Mouse (Mus musculus): ENCODE data around the gene Sbno1.
"Not testable (repeated sequence)": the region's sequence is repeated elsewhere in the genome, so short reads cannot be mapped to it uniquely, and the experiment has no call there.

The Sbno1 gene

DNA sequence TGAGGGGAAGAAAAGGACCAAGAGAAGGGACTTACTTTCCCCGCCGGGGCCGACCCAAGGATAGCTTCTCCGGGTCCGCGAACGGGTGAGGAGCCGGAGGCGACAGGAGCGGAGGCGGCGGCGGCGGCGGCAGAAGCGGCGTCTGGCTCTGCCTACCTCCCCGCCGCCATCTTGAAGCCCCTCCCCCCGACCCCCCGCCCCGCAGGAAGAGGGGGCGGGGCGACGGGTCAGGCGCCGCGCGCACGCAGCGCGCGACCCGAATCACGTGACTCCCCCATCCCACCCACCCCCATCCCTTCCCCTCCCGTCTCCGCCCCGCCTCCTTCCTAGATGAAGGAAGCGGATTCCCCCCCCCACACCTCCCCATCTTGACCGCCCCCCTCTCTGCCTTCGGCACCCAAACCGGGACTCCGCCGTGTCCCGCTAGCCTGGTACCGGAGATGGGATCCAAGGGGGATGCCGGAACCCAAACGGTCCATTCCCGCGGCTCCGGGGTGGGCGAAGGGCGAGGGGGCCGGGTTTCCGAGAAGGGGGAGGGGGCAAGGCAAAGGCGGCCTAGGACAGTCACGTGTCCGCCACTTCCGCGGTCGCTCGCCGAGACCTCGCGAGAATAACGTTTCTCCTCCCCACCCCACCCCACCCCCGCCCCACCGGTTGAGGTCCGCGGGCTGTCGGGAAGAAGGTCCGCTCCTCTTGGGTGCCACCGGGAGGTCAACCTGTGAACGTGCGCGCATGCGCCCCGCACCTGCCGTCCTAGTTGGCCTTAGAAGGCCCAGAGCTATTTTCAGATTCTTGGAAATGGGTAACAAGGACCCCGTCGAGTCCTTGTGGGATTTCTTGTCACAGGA lies at the start of gene Sbno1:
Gene Sbno1 (minus strand): TSS at position 590 of the 848 bp plus-strand sequence.
- peak; percentile 90 for DNase-seq (ENCODE audit: low read depth)

DNA sequence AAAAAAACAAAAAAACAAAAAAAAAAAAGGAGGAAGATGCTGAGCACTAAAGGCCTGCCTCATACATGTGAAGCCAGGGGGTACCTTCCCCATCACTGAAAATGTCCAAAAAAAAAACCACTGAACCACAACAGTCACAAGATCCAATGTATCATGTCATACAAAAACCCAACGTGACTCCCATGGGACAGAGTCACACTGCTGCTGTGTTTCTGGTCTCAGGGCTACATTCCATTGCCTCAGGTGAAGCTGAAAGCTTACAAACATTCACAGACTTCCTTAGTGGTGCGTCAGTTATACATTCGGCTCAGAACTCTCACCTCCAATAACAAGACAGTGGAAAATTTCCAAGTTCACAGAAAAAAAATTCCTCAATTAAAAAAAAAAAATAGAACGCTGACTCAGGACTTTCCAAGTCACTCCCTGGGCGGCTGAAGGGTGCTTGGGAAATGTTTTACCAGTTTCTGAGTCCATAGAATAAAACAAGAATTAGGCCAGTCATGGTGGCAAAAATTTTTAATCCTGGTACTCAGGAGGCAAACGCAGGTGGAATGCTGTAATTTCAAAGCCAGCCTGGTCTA lies 44.9 kb upstream of the Sbno1 start:
- DNase-seq (ENCODE audit: low read depth): no peak

- no peak for DNase-seq (ENCODE audit: low read depth)
Observed at GRCm38 (mm10) chr5:124469486-124469885, 43.7 kb upstream of the Sbno1 start.

DNA sequence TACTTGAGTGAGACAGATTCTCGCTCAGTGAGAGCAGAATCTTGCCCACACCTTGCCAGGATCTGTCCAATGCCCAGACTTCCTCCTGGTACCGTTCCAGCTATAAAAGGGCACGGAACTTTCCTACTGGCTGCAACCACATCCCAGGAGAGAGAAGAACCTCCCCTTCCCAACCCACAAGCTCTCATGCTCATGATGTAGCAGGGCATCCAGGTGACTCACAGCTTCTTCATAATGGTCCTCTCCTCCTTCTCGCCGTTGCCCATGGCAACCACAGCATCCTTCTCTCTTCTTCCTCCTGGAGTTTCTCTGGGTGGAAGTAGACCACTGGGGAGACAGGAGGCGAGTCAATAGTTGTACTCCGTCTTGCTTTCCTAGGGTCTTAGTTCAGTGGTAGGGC lies 42.6 kb upstream of the Sbno1 start:
- no peak for DNase-seq (ENCODE audit: low read depth)

DNA sequence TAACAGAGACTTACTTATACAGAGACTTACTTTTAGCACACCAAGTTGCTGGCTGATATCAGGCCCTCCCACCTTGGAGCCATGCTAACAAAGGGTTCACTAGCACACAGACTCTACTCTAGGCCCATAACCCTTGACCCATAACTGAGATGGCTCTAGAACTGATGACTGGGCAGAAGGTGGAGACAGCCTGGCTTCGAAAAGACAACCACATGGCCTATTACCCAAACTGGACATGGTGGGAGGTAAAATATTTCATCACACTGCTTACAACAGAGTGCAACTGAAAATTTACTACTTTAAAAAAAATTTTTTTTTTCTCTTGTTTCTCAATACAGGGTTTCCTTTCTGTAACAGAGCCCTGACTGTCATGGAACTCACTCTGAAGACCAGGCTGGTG lies 42.0 kb upstream of the Sbno1 start:
- DNase-seq (ENCODE audit: low read depth): no peak

DNA sequence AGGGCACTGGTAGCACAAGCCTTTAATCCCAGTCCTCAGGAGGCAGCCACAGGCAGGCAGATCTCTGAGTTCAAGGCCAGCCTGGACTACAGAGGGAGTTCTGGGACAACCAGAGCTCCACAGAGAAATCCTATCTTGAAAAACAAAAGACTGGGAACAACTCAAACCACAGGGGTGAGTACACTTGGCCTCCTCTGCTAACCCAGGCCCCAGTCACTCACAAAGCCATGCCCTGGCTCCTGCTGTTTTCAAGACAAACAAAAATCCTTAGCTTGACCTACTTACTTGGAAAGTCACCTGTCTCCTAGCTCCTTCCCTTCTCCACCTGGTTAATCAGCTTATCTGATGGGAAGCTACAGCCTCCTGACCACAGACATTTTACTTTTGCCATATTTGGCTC lies 39.1 kb upstream of the Sbno1 start:
- no peak for DNase-seq (ENCODE audit: low read depth)

DNA sequence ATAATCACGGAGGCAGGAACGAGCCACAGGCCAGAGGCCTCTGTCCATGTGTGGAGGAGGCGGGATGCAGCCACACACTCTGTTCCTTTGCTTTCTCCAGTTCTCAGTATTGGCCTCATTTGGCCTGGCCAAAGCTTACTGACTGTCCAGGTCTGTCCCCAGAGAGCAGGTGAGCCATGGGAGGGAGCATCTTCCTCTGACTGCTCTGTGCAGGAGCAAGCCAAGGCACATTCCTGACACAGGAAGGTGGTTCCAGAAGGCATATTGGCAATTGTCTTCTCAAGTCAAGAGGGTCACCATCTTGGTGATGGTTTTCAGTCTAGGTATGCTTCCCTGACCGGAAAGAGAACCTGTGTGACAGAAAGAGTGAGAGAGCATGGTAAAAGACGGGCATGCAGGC lies 37.7 kb upstream of the Sbno1 start:
- no peak for DNase-seq (ENCODE audit: low read depth)

- no peak for DNase-seq (ENCODE audit: low read depth)
Observed at GRCm38 (mm10) chr5:124462297-124463025, 36.7 kb upstream of the Sbno1 start.

DNA sequence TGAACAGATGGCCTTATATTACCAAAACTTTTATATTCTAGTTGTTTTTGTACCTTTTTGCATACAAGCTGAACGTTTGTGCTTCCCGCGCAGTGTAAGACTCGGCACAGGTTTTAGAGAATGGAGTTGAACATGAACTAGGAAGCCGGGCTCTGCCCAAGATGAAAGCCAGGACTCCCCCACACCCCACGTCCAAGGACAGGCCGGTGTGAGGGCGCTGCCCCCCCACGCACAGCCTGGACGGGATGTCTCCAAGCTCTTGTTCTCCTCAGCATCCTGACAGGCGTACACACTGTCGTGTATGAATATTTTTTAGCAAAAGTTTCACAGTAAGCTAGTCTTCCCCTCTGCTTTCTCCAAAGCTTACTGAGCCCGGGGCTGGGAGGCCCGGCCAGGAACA lies 35.1 kb upstream of the Sbno1 start:
- DNase-seq (ENCODE audit: low read depth): not testable (repeated sequence)

DNA sequence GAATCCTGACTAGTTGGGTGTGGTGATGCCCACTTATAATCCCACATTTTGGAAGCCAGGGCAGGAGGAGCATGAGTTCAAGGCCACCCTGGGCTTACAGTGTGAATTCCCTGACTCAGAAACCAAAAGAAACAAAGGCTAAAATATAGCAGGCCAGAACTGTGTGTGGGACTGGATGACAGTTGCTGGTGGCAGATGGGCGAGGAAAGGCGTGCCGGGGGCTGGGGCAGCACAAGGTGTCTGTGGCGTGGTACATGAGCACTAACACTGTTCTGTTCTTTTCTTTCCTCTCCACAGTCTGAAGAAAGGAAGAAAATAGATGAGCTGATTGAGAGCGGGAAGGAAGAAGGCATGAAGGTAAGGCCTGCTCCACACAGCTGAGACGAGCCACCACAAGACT lies 31.0 kb upstream of the Sbno1 start:
- DNase-seq (ENCODE audit: low read depth): no peak

- DNase-seq (ENCODE audit: low read depth): no peak
Observed at GRCm38 (mm10) chr5:124454082-124454419, 28.2 kb upstream of the Sbno1 start.

DNA sequence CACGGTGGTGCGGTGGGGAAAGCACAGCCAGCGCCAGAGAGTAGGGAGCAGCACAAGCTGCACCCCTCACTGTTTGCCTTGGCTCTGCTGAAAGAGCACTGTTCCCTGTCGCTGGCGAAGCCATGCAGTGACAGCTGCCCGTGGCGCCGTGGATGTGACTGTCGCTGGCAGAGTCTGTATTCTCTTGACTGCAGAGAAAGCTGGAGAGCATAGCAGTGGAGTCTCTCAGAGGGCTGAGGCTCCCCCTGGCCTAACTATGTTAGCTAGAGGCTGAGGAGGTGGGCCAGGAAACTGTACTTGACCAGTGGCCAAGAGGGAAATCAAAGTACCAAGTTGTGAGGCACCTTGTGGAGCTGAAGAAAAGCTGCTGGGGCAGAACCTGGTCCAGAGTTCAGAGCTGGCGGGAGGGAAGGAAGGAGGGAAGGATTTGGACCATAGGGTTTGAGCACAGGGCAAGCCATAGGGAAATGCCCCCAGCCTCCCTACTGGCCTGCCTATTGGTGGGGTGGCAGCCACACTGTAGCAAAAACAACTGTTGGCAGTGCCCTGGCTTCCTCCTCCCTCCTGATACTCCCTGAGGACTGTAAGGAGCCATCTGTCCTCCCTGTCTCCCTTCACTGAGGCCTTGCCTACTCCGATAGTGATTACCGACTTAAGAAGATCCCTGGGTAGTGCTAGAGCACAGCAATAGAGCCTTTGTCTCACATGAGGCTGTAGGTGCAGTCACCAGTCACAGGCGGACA lies 27.7 kb upstream of the Sbno1 start:
- no peak for DNase-seq (ENCODE audit: low read depth)

DNA sequence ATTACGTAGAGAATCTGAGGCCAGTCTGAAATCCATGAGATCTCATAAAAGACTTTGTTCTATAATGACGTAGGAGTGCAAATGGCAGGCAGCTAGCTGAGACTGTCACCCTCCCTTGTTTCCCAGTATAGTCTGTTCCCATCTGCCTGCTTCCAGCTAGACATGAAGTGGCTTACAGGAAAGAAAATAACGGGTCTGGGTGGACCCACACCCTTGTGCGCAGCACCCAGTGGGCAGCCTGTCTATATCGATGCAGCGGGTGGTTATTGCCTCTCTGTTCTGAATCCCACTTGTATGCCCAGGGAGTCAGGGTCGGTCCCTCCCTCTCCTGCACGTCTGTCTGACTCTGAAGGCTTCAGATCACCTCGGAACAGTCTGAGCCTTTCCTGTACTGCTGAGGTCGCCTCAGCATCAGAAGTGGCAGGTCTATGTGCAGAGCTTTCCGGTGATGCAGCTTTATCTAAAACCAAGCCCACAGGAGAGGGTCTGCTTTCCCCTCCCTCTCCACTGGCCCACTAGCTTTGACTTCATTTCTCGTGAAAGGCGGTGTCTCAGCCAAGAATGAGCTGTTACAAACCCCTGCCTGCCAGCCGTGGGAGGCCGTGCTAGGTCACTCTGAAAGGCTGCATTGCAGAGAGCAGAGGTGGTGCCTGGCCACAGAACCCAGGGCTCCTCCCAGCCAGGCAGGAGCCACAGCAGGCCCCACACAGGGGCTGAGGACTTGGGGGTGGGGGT lies 26.9 kb upstream of the Sbno1 start:
- no peak for DNase-seq (ENCODE audit: low read depth)

- no peak for DNase-seq (ENCODE audit: low read depth)
Observed at GRCm38 (mm10) chr5:124450641-124451340, 25.0 kb upstream of the Sbno1 start.

- no peak for DNase-seq (ENCODE audit: low read depth)
Observed at GRCm38 (mm10) chr5:124450051-124450450, 24.2 kb upstream of the Sbno1 start.

DNA sequence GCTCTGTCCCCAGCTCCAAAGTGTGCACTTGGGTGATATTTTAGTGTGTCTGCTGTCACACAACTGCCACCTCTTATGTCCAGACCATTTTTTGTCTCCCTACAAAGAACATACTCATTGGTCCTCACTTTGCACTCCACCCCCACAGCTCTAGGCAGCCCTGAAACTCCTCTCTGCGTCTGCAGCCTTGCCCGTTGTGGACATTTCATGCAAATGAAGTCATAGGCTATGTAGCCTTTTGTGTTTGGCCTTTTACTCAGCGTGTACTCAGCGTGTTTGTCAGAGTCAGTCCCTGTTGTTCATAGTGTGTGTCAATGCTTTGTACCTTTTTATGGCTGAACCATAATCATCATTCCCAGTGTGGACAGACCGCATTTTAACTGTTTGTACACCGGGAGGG lies 23.7 kb upstream of the Sbno1 start:
- DNase-seq (ENCODE audit: low read depth): no peak

DNA sequence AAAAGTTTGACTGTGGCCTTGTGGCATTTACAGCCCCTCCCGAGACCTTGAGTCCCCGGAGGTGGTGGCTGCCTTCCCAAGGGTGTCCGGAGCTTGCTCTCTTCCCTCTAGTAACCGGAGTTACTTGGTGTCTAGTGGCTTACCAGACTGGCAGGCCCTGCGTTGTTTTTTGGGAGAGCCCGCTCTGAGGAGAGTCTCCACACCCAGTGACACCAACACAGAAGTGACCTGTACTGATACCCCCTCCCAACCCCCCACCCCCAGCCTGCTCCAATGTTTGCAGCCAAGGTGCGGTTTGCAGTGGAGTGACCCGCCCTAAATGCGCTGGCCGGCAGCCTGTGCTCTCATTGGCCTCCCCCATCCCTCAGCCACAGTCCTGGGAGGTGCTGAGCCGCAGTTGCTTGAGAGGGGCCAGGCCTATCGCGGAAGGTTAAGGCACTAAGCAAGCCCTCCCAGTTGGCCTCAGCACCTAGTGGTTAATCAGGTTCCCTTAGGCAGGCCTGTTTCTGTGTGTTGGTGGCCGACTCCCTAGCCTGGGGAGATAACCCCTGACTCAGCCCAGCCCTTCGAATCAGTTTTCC lies 20.6 kb upstream of the Sbno1 start:
- peak; percentile 81 for DNase-seq (ENCODE audit: low read depth)

GRCm38 (mm10) chr5:124445621-124446293 lies 20.0 kb upstream of the Sbno1 start:
- DNase-seq (ENCODE audit: low read depth): no peak

DNA sequence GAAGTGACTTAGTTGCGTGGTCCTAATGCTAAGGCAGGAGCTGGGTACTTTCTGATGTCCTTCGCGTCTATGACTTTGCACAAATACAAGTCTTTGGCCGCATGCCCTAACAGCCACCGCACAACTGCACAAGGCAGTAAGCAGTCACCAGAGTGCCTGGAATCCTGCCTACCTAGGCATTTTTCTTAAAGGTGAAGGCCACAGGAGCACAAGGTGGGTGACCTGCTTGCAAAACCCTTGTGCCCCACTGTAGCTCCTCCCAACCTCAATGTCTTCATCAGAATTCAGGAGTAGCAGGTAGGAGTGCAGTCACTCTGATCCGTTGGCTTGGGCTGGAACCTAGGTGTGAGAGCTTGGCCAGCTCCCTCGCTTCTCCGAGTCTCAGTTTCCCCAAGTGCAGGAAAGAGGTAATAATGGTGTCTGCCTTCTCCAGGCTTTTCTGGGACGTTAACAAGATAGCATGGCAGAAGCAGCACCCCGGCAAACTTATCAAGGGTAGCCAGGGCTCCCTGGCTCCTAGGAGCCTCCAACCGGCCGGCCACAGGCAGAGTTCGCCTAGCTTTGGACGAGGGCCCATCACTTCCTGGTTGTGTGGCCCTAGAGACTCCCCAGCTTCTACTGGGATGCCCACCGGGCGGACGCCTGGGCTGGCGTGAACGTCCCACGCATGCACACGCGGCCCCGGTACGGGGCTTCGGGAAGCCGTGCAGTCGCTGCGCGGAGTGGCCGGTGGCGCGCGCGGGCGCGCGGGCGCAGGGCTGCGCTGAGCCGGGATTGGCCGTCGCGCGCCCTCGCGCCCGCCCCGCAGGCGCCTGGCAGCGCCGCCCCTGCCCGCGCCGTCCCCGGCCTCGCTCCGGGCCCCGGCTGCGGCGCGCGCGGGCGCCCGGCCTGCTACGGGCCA lies 19.1 kb upstream of the Sbno1 start:
- DNase-seq (ENCODE audit: low read depth): peak; percentile 53
